Mouse (Mus musculus): ENCODE measurements at regions not wholly inside any gene's neighbourhood (a gene's known extent, or its start where the extent isn't known, plus 50 kb on each side); places are given as distances from the start of the nearest gene placed in this dataset.

GRCm38 (mm10) chr5:9954652-9955051 is 229.7 kb upstream of the Grm3 start:
- peak; percentile 37 to 46 for DNase-seq

GRCm38 (mm10) chr5:9938746-9939145 is 213.8 kb upstream of the Grm3 start:
- DNase-seq: peak in 1 of 2 experiments; percentile 0

- DNase-seq: no peak
These were observed 188.0 kb upstream of the Grm3 start for GRCm38 (mm10) chr5:9912936-9913335.

GRCm38 (mm10) chr5:9911783-9912182 is 186.8 kb upstream of the Grm3 start:
- no peak for DNase-seq

GRCm38 (mm10) chr5:9911089-9911473 is 186.1 kb upstream of the Grm3 start:
- DNase-seq: no peak

- DNase-seq: no peak
These were observed 185.6 kb upstream of the Grm3 start for GRCm38 (mm10) chr5:9910452-9911088.

- no peak for DNase-seq
These were observed 170.3 kb upstream of the Grm3 start for GRCm38 (mm10) chr5:9895297-9895696.

GRCm38 (mm10) chr5:9878063-9878462 is 153.1 kb upstream of the Grm3 start:
- DNase-seq: no peak

- no peak for DNase-seq
These were observed 144.1 kb upstream of the Grm3 start for GRCm38 (mm10) chr5:9869091-9869490.

- no peak for DNase-seq
These were observed 104.8 kb upstream of the Grm3 start for GRCm38 (mm10) chr5:9829750-9830149.

GRCm38 (mm10) chr5:9801707-9802106 is 76.7 kb upstream of the Grm3 start:
- no peak for DNase-seq

GRCm38 (mm10) chr5:9781107-9781506 is 56.1 kb upstream of the Grm3 start:
- no peak for DNase-seq

Measured in cerebellum, postnatal 14 days (tissue).